Mouse (Mus musculus): Measurements from ENCODE around the gene Gm21292.
"Not testable (repeated sequence)": the region's sequence is repeated elsewhere in the genome, so short reads cannot be mapped to it uniquely, and the experiment has no call there.

The Gm21292 gene

GRCm38 (mm10) chrY:9133824-9134223 lies at the start of gene Gm21292:
Gene Gm21292, minus strand, starts transcription at chrY:9133924.
- DNase-seq, result not testable (repeated sequence)
